Mouse (Mus musculus) heart, postnatal 14 days (tissue): Measurements from ENCODE around the gene Ghr. TPM values are rescaled to one million over a fixed set of nuclear protein-coding genes. Genes with fewer than 3 reads are reported as not detected.
A peak's percentile ranks its signal among the peaks of the same experiment; 100 is the strongest.

ENCODE experiments used
- DNase-seq, 2 experiments: peaks; one replicate each; pipeline ENCODE4 v3.0.0; 2021 to 2022
- intact Hi-C: fragments of 180-260 bp; cut with DNase I; formaldehyde crosslinking; loops from one replicate; pipeline ENCODE4 v1.15.1; 2025
- total RNA-seq, 2 experiments: library from RNA; stranded (reverse); gene quantifications; 2 replicates each; pipeline ENCODE4 v1.2.3; 2021

Ghr gene
- total RNA-seq, 2 experiments from 2014 or later: 134 to 141 TPM

DNA sequence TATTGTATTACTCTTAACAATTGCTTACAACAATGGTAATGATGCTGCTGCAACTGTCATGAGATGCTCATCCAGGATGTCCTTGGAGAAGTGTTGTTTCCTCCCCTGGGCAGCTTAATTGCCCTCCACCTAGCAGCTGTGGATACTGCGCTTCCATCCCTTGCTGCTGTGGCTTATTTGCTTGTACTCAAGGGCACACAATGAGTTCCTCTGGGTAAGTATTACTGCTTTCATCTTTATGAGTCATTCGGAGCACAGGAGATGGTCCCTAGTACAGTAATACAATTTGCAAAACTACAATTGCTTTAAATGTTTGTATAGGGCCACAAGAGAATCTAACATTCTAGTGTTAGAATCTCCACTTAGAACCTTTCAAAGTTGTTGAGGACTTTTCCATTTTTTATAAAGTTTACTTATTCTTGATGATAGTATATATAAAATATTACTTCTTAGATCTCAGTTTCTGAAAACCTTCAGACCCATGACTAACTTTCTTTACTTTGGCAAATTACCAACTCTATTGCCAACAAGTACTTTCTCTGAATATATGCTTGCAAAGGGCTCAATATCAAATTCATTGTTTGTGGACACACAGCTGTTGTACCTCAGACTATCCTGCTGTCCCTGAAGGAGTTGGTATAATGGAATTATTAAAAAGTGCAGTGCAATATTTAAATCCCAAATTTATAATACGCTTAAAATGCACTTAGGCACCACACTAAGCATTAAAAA, 185.8 kb downstream of the Ghr start:
- DNase-seq: no peak
- intact Hi-C loops: loop anchor here (5.0 kb wide), 1 partner anchor 45 kb away; no protein-coding TSS in a partner anchor

DNA sequence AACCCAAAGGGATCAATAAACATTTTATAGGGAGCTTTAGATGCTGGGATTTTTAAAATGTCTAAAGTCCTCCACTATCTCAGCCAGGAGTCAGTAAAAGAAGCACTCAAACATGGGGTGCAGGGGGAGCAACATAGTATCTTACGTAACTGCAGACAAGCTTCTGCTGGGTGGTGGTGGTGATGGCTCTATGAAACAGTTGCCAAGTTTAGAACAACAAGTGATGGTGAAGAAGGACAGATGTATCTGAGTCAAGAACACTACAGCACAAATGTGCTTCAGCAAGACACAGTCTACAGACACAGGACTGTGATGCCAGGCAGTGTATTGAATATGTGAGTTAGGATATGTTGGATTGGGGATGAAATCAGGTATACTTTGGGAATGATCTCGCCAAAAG, 187.1 kb downstream of the Ghr start:
- intact Hi-C loops: loop anchor here (5.0 kb wide), 1 partner anchor 46 kb away; no protein-coding TSS in a partner anchor
- no peak for DNase-seq

DNA sequence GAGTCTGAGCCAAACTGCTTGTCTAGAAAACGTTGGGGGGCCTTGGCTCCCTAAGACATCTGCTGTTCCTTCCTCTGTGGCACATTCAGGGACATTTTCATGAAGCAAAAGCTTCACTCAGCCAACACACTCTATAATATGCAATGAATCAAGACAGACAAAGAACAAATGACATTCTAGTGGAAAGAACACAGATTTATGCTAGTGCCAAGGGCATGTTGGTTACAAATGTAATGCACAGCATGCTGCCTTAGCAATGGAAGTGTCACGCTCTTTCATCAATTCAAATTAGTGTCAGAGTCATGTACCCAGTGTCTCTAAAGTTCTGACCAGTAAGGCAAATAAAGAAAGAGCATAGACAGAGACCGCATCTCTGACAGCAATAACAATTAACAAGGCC, 187.6 kb downstream of the Ghr start:
- intact Hi-C loops: loop anchor here (5.0 kb wide), 1 partner anchor 47 kb away; no protein-coding TSS in a partner anchor
- no peak for DNase-seq

DNA sequence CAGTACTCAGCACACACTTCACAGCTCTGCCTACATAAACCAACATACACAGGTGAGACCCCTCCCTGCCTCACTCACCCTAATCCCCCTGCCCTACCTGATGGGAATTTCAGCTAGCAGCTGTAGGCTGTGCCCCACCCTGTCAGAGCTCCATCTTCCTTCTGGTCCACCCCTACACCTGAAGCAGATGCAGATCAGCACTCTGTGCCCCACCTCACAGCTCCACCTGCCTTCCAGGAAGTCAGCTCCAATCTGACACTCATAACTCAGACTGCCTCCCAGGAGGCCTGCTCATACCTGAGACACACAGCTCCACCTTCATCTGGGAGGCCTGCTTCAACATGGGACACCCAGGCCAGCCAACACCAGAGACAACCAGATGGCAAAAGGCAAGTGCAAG, 192.6 kb downstream of the Ghr start:
- intact Hi-C loops: no loop called here

DNA sequence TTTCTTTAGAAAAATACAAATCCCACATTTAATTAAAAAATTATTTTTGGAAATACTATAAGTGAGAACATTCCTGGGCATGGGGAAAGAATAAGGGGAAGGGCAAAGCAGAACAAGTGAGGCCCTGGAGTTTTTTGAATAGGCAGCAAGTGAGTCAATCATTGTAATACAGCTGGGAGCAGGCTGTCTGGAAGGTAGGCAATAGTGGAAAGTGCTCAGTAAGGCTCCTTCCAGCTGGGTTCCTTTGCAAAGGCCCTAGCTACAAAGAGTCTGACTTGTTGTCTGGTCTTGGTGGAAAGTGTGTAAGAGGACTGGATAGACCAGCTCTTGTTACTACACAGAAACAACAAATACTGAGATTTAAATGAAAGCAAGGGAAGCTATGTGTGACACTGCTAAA, 194.3 kb downstream of the Ghr start:
- peak in 1 of 2 experiments; percentile 12 for DNase-seq
- intact Hi-C loops: no loop called here

More for the DNA sequence above, 192.6 kb downstream of the Ghr start:
- no peak for DNase-seq

DNA sequence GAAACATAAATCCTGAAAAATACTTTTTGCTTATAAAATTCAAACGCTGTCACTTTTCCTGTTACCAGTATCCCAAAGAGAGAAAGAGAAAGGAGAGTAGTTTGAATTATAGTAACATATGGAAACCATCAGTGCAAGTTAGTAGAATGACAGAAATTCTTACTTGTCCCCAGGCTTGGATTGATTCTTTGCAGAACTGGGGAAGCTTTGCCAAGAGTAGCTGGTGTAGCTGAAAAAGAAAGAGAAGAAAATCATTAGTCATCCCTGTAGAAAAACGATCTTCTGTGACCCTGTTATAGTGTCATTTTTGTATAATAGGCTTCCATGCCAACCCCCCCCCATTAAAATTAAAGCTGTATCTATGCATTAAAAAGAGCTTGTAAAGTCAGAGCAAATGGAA, 194.8 kb downstream of the Ghr start:
- DNase-seq: no peak
- intact Hi-C loops: no loop called here

DNA sequence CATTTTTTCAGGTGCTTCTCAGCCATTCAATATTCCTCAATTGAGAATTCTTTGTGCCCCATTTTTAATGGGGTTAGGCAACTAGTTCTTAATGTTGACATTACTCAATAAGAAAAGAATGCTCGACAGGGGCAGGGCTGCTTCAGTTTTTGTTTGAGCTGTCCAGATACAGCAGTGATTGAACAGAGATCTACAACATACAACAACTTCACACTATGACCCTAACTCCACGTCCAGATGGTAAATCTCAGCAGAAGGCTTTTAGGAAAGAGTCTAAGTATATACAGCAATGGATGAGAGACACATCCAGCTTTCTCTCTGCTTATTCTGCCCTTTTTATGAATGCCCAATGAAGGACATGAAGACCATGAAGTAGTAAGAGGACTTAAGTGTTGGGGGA, 199.5 kb downstream of the Ghr start:
- intact Hi-C loops: no loop called here
- DNase-seq: no peak

DNA sequence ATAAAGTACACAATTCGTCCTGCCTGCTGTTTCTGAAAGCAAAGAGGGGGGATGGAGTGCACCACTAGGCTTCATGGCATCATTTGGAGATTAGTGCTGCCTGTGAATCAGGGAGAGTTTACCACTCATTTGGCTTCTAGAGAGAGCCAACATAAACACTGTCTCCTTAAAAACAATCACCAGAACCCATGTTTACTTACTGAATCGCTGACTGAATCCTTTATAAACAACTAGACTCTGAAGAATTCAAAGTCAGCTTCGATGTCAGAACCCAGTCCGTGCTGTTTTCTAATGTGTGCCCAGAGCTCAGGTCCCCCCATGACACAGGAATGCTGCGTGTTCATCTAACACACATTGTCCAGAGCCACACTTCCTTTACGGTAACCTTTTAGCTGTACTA, 201.9 kb downstream of the Ghr start:
- DNase-seq: no peak
- intact Hi-C loops: no loop called here

DNA sequence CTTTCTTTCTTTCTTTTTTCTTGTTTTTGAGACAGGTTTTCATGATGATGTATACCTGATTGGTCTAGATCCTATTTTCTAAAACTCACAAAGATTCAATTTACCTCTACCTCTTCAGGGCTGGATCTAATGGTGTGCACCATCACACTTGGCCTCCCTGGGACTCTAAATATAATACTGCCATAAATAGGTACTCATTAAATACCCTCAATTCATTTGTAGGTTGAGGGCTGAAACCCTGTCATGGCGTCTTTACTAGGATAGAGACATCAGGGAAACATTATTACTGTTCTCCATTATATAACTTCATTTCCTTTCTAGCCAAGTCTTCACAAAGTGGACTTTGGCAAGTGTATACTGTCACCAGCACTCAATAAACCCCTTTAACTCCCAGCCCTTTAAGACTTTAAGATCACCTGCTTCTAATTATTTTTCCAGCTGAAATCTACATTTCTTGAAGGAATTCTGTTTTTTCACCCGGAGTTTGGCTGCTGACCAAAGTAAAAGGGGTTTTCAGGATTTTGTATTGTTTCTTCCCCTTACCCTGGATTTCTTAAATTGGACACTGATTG, 214.9 kb downstream of the Ghr start:
- DNase-seq: no peak
- intact Hi-C loops: no loop called here

DNA sequence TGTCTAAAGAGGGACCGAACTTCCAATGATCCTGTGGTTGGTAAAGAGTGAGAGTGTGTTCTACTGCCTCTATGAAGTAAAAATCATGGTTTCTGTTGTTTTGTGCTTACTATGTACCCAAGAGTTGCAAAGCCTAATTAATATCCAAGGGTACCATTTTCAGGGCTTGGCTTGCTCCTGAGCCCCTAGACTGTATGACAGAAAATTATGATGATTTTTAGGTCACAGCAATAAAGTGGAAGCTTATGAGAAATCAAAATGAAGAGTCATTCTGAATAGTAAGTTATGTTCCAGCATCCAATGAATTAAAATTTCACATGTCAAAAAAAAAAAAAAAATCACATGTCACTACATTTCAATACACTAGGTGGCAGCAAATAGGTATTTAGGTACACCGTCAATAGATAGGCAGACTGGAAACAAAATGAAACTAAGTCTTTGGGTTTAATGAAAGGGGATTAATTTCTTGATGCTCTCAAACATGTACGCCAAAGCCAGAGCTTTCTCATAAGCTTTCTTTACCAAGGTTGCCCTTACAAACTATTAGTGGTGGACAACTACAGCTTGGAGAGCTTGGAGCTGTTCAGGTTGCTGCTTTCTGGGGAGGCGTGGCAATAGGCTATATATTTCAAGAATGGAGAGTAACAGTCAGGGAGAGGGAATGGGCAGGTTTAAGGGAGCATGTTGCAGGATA, 227.1 kb downstream of the Ghr start:
- no peak for DNase-seq
- intact Hi-C loops: loop anchor here (2.0 to 10.0 kb wide), 5 partner anchors 81 to 551 kb away; partner anchors contain the start of gene Ghr

DNA sequence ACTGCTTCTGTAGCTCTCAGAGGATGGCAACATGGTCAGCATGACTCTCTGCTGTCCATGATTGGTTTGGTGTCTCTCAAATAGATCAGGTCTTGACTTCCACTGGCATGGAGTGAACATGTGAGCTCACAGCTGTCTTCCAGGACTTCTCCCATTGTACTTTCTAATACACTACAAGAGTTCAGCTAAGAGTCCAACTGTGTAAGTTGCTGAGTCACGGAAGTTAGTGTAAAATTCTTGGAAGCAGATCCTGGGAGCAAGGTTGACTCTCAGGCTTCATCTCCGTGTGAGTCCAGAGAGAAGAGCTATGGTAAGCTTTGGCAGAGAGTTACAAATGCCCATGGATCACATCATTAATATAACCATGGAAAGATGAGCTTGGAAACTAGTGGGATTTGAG, 229.6 kb downstream of the Ghr start:
- no peak for DNase-seq
- intact Hi-C loops: loop anchor here (10.0 kb wide), 2 partner anchors 149 to 151 kb away; no protein-coding TSS in a partner anchor

DNA sequence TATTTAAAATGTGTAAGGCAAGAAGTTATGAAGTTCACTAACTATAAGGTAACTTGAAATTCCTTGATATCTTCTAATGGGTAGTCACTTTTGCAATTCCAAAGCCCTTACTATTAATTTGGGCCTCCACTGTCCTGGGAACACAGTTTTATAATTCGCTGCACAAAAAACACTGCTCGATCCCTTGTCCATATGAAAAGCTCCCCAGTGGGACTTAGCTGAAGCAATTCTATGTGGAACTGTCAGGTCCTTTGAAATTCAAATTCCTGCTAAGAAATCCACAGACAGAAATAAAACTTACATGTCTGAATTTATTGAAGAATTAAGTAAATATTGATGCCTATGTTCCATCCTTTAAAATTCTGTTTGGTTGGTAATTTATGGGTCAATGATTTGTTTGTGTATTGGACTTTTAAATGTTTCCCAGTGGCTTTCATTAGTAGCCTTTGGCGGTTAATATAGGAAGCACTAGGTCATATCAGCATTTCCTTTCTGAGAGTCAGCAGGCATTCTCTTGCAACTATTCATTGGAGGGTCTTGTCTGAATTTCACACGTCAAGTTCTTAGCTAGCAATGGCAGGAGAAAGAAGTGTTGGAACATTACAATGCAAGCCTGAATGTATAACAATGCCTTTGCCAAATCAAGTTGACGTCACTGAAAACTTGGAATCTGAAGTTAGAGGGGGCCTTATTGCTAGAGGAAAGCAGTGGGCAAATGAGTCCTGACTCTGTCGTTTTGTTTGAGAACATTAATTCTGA, 233.8 kb downstream of the Ghr start:
- no peak for DNase-seq
- intact Hi-C loops: loop anchor here (10.0 kb wide), 2 partner anchors 145 to 155 kb away; no protein-coding TSS in a partner anchor

DNA sequence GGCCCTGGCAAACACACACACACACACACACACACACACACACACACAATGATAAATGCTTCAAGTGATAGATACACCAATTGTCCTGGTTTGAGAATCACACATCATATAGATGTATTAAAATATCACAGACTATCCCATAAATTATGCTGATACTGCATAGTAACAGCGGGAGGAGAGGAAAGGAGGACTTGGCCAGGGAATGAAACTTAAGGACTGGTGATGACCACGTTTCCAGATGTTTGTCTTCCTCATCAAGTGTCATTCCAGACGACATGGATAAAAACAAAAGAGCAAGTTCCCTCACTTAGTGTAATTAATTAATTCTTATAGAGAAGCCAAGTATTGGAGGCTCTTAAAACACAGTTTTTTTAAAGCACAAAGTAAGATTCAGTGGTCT, 236.6 kb downstream of the Ghr start:
- intact Hi-C loops: no loop called here
- no peak for DNase-seq

DNA sequence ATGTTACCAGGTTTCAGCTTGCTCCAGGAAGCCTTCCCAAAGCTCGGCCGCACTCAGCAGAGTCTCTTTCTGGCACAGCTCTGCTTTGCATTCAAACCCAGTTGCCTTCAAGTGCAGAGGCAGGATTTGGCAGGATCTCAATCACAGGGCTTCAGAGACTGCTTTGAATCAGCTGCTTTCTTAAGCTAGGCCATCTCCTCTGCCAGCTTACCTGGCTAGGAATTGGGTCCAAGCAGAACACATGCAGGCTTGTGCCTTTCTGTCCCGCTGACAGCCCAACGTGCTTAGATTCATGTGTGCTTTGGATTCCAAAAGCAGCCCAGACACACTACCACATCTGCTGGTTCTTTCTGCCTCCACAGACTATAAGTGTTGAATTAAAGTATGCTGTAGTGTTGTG, 238.7 kb downstream of the Ghr start:
- intact Hi-C loops: no loop called here
- no peak for DNase-seq

DNA sequence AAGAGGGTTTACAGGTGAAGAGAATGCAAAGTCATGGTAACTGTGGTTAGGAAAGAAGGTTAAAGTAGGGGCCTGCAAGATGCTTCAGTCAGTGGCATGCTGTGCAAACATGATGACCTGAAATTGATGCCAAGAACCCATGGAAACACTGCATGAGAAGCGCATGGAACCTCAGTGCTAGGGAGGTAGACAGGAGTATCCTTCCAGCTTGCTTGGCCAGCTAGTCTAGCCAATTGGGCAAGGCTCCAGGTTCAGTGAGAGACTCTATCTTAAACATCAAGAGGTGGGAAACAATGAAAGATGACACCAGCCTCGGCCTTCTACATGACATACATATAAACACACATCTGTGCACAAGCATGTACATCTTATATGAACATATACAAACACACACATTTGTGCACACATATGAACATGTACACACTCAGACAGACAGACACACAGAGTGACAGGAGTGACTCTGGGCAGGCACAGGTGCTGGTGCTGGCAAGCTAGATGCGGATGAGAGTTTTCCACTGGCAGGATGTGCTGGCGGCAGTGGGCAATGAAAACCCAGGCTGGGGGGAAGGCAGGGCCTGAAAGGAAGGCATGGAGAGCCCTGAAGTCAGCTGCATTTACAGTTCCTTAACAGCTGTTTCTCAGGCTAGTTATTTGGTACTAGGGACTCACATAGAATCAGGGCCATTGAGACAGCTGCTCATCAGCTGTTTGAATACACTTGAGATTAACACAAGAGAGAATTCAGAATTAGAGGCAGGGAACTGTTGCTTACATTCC, 241.3 kb downstream of the Ghr start:
- peak; percentile 26 to 58 for DNase-seq
- intact Hi-C loops: no loop called here

DNA sequence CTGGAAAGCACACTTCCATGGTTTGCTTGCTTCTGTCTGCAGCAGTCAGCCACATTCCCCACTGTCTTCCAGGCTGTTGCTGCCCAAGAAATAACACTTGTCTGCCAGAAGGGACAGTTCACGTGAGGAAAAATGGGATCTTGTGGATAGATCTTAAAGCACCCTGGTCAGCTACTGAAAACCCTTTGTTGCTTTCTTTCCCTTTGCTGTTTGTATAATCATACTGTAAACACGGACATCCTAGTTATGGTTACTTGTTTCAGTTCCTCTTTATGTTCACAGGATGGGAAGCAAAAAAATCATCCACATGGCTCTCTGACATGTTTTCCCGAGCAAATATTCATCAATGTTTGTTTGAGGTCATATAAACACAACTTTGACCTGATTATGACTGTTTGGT, 243.4 kb downstream of the Ghr start:
- no peak for DNase-seq
- intact Hi-C loops: no loop called here

DNA sequence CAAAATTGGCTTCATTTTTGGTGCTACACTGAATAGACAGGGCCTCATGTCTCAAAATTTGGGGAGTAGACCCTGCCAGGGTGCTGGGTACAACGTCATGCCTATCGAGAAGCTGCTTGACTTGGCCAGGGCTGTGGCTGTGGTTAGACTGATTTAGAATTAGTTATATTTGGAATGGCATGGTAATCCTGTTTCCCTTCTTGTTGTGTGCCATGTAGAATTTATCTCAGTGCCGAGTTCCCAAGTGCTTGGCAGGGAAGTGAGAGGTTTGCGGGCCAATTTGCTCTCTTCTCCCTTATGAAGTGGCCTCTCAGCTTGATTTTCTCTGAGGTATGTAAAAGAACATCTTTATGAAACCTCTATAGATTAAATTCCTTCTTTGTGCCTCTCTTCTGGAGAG, 250.8 kb downstream of the Ghr start:
- DNase-seq: peak; percentile 14 to 55
- intact Hi-C loops: no loop called here

DNA sequence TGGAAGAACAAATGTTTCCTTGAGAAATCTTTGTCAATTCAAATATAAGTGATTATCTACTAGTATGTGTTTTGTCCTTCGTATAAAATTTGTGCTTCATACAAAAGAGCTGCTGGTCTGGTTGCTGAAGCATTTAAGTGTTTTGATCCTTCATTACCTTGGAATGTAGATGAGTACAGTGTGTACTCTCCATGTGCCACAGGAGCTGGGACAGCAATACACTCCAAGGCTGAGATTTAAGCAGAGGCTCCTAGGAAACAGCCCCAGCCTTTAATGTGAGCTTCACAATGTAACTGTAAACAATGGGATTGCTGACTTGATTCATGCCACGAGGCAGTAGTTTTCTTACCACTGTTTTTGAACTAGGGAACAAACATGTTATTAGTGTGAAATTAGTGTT, 251.5 kb downstream of the Ghr start:
- DNase-seq: no peak
- intact Hi-C loops: no loop called here

DNA sequence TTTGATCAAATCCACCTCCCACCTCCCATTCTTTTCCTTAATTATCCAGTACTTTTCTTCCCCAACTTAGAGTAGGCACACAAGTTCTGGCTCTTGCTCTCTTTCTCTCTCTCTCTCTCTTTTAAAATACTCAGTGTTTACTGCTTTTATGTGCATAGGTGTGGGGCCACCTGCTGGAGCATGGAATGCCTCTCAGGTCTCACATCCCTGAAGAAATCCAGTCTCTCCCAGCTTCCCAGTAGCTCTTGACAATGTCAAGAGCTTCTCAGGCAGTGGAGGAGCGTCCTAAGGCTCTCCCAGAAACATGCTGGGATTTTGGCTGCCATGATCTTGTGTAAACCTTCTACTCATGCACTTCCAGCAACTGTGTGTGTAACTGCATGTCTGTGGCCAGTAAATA, 253.0 kb downstream of the Ghr start:
- no peak for DNase-seq
- intact Hi-C loops: no loop called here

DNA sequence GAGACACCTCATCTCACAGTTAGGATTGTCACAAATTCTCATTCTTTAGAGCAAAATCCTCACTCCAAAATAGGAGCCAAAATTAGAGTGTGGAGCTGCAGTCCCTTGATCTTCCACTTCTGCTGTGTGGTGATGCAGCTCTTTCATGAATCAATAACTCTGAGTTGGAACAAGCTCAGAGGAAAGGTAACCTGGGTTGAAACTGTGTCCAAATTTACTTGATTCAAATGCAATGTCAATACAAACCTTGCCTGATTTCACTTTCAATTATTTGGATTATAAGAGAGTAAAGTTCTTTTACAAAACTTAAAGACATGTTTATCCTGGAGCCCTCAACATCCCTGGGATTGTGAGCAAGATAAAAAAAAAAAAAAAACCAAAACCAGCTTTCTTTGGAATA, 260.3 kb downstream of the Ghr start:
- intact Hi-C loops: no loop called here
- DNase-seq: no peak
